Mouse (Mus musculus): ENCODE results near the gene Gm28230. TPM values are rescaled to one million over a fixed set of nuclear protein-coding genes. Genes with fewer than 3 reads are reported as not detected.

Gm28230 gene
- total and polyA plus RNA-seq, 3 experiments = not detected

- no peak for DNase-seq (ENCODE audit: low read depth, low spot score)
- peaks cover 6% of the 10 kb centered on the region; the same call in 1 of the 2 replicates for H3K79me2 ChIP-seq (ENCODE audit: control insufficient read depth, insufficient read depth, low read length, poor library complexity)
- peaks cover 0 to 2% of the 10 kb centered on the region in 2 experiments; a peak in 1 of 4 replicates for H3K36me3 ChIP-seq (ENCODE audit: control insufficient read depth in 1 of 2, insufficient read depth in 2 of 2, low read length in 2 of 2)
- H3K9ac ChIP-seq (ENCODE audit: control insufficient read depth, low read depth, low read length, poor library complexity, severe bottlenecking) = no peak overlapping the region
- H3K27me3 ChIP-seq (ENCODE audit: control insufficient read depth in 1 of 2, insufficient read depth in 2 of 2, low read length in 2 of 2) = no peaks in the 10 kb centered on the region
- TF ChIP-seq RCOR1 (IDR thresholded peaks at IDR 0.05; ENCODE audit: low read depth, low read length) = no peak
- no peak for TF ChIP-seq POLR2AphosphoS5 (IDR thresholded peaks at IDR 0.05; ENCODE audit: borderline replicate concordance, low read depth, low read length)
- no peak for TF ChIP-seq MYC (IDR thresholded peaks at IDR 0.05; ENCODE audit: low read depth, low read length)
- TF ChIP-seq MAX (IDR thresholded peaks at IDR 0.05; ENCODE audit: low read length) = no peak
- TF ChIP-seq ZKSCAN1 (IDR thresholded peaks at IDR 0.05; ENCODE audit: low read depth, low read length) = no peak
- TF ChIP-seq E2F4 (IDR thresholded peaks at IDR 0.05; ENCODE audit: borderline replicate concordance, low read depth, low read length) = no peak
- TF ChIP-seq CHD1 (IDR thresholded peaks at IDR 0.05; ENCODE audit: low read depth, low read length) = no peak
- no peak for TF ChIP-seq TBP (IDR thresholded peaks at IDR 0.05; ENCODE audit: low read depth, low read length)
- TF ChIP-seq KAT2A (conservative IDR thresholded peaks at IDR 0.05; ENCODE audit: low read depth, low read length) = no peak
- TF ChIP-seq ELF1 (IDR thresholded peaks at IDR 0.05; ENCODE audit: low read depth, low read length) = no peak
- TF ChIP-seq POLR2AphosphoS2 (IDR thresholded peaks at IDR 0.05; ENCODE audit: low read length) = no peak
- no peak for TF ChIP-seq BHLHE40 (IDR thresholded peaks at IDR 0.05; ENCODE audit: borderline replicate concordance, low read depth, low read length)
- no peak for TF ChIP-seq UBTF (IDR thresholded peaks at IDR 0.05; ENCODE audit: borderline replicate concordance, insufficient read depth, low read depth, low read length)
- TF ChIP-seq CHD2 (IDR thresholded peaks at IDR 0.05; ENCODE audit: low read length) = no peak
- no peak for TF ChIP-seq POLR2A (IDR thresholded peaks at IDR 0.05; ENCODE audit: control insufficient read depth in 1 of 2, insufficient read depth in 1 of 2, low read depth in 1 of 2, low read length in 2 of 2, poor library complexity in 1 of 2)
- no peak for TF ChIP-seq MAZ (IDR thresholded peaks at IDR 0.05; ENCODE audit: low read depth, low read length)
- no peak for TF ChIP-seq CTCF (IDR thresholded peaks at IDR 0.05 in 2 of 3, conservative IDR thresholded peaks at IDR 0.05 in 1 of 3; ENCODE audit: control insufficient read depth in 1 of 3, insufficient read depth in 1 of 3, low read depth in 2 of 3, low read length in 3 of 3, poor library complexity in 1 of 3, severe bottlenecking in 1 of 3)
- no peak for TF ChIP-seq MYB (IDR thresholded peaks at IDR 0.05; ENCODE audit: low read depth, low read length)
- TF ChIP-seq JUND (IDR thresholded peaks at IDR 0.05; ENCODE audit: low read depth, low read length) = no peak
- TF ChIP-seq TAL1 (IDR thresholded peaks at IDR 0.05; ENCODE audit: low read length) = no peak
- H3K4me3 ChIP-seq (ENCODE audit: control insufficient read depth in 1 of 2, insufficient read depth in 1 of 2, low read depth in 2 of 2, low read length in 2 of 2) = no peak overlapping the region
- no peaks in the 10 kb centered on the region; a peak in 2 of 4 replicates for H3K4me1 ChIP-seq (ENCODE audit: control insufficient read depth in 1 of 2, insufficient read depth in 2 of 2, low read length in 2 of 2)
- H3K27ac ChIP-seq (ENCODE audit: control insufficient read depth, low read depth, low read length) = no peak overlapping the region
- no peaks in the 10 kb centered on the region for H3K9me3 ChIP-seq (replicated peaks; ENCODE audit: insufficient read depth, low read length)
These were observed 23.7 kb upstream of the Gm28230 start for GRCm38 (mm10) chr2:74702820-74703219.

DNA sequence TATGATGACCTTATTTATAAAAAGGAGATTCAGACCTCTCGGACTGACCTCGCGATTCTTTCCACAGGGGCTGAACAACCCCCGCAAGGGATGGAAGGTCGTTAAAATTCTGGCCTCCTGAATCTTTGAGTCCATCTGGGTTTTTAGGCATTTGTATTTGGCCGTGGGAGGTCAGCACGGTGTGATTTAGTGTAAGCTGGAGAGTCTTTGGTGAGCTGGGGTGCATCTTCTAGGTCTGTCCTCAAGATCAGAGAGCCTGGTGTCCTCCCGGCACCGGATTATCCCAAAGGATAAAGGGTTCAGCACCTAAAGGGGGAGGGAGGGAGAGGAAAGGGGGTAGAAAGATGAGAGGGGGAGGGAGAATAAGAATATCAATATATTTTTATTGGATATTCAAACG, 23.2 kb upstream of the Gm28230 start:
- H3K9me3 ChIP-seq (replicated peaks; ENCODE audit: insufficient read depth, low read length) = no peaks in the 10 kb centered on the region
- no peaks in the 10 kb centered on the region; a peak in 2 of 4 replicates for H3K4me1 ChIP-seq (ENCODE audit: control insufficient read depth in 1 of 2, insufficient read depth in 2 of 2, low read length in 2 of 2)
- peaks cover 0 to 2% of the 10 kb centered on the region in 2 experiments; a peak in 1 of 4 replicates for H3K36me3 ChIP-seq (ENCODE audit: control insufficient read depth in 1 of 2, insufficient read depth in 2 of 2, low read length in 2 of 2)
- no peak for TF ChIP-seq JUND (IDR thresholded peaks at IDR 0.05; ENCODE audit: low read depth, low read length)
- no peak for TF ChIP-seq MEF2A (IDR thresholded peaks at IDR 0.05; ENCODE audit: extremely low read depth, insufficient replicate concordance, low read depth, low read length, poor library complexity, severe bottlenecking)
- TF ChIP-seq USF1 (IDR thresholded peaks at IDR 0.05; ENCODE audit: low read depth, low read length) = no peak
- TF ChIP-seq UBTF (IDR thresholded peaks at IDR 0.05; ENCODE audit: borderline replicate concordance, insufficient read depth, low read depth, low read length) = no peak
- no peak for TF ChIP-seq CHD2 (IDR thresholded peaks at IDR 0.05; ENCODE audit: low read length)
- TF ChIP-seq TBP (IDR thresholded peaks at IDR 0.05; ENCODE audit: low read depth, low read length) = no peak
- no peak for TF ChIP-seq E2F4 (IDR thresholded peaks at IDR 0.05; ENCODE audit: borderline replicate concordance, low read depth, low read length)
- no peak for TF ChIP-seq MAZ (IDR thresholded peaks at IDR 0.05; ENCODE audit: low read depth, low read length)
- TF ChIP-seq CHD1 (IDR thresholded peaks at IDR 0.05; ENCODE audit: low read depth, low read length) = no peak
- no peak for TF ChIP-seq ZNF384 (IDR thresholded peaks at IDR 0.05; ENCODE audit: low read depth, low read length)
- TF ChIP-seq NELFE (IDR thresholded peaks at IDR 0.05; ENCODE audit: low read depth, low read length) = no peak
- no peak for TF ChIP-seq SIN3A (IDR thresholded peaks at IDR 0.05; ENCODE audit: low read length)
- TF ChIP-seq MYC (IDR thresholded peaks at IDR 0.05; ENCODE audit: low read depth, low read length) = no peak
- TF ChIP-seq ELF1 (IDR thresholded peaks at IDR 0.05; ENCODE audit: low read depth, low read length) = no peak
- TF ChIP-seq KAT2A (conservative IDR thresholded peaks at IDR 0.05; ENCODE audit: low read depth, low read length) = no peak
- TF ChIP-seq TCF12 (IDR thresholded peaks at IDR 0.05; ENCODE audit: low read depth, low read length) = no peak
- no peak for TF ChIP-seq RAD21 (IDR thresholded peaks at IDR 0.05; ENCODE audit: low read depth, low read length)
- TF ChIP-seq EP300 (IDR thresholded peaks at IDR 0.05; ENCODE audit: low read depth in 1 of 2, low read length in 2 of 2) = no peak
- H3K9ac ChIP-seq (ENCODE audit: control insufficient read depth, low read depth, low read length, poor library complexity, severe bottlenecking) = no peak overlapping the region
- H3K79me2 ChIP-seq (ENCODE audit: control insufficient read depth, insufficient read depth, low read length, poor library complexity) = peaks cover 6% of the 10 kb centered on the region; the same call in 1 of the 2 replicates
- no peak overlapping the region for H3K4me3 ChIP-seq (ENCODE audit: control insufficient read depth in 1 of 2, insufficient read depth in 1 of 2, low read depth in 2 of 2, low read length in 2 of 2)
- DNase-seq (ENCODE audit: low read depth, low spot score) = no peak
- no peak overlapping the region for H3K27ac ChIP-seq (ENCODE audit: control insufficient read depth, low read depth, low read length)
- H3K27me3 ChIP-seq (ENCODE audit: control insufficient read depth in 1 of 2, insufficient read depth in 2 of 2, low read length in 2 of 2) = no peaks in the 10 kb centered on the region
